Mouse (Mus musculus): ENCODE measurements around the gene Lrpap1.

The Lrpap1 gene

DNA sequence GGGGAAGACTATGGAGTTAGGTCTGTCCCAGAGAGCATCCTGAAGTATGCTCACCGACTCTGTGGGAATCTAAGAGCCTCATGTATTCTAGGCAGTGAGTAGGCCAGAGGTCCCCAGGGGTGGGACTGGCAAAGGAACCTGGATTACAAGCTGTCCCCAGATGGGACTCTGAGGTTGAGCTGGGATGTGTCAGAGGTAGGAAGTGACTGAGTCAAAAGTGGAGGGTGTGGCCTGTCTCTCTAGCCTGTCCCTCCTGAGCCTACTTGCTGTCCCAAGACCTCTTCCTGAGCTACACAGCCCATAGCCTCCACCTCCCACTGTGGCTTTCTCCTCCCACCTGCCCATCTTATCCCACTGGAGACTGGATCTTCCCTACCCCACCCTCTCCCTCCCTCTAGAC lies 47.4 kb downstream of the Lrpap1 start:
- DNase-seq (ENCODE audit: low read depth, low spot score): no peak

DNA sequence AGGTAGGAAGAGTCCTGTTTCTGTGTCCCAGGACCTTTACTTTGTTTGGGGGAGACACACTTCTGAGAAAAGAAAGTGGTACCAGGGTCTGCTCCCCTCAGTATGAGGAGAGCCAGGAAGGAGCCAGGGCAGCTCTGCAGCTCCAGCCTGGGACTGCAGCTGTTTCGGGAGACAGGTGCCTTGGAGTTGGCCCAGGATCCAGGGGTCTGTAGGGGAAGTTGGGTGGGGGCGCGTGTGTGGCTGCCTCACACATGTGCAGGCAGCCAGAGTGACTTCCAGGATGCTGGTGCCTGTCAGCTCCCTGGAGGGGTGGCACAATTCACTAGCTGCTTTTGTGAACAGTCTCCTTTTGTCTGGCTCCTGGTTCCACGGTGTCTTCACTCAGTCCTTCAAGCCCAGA lies 48.0 kb downstream of the Lrpap1 start:
- no peak for DNase-seq (ENCODE audit: low read depth, low spot score)

DNA sequence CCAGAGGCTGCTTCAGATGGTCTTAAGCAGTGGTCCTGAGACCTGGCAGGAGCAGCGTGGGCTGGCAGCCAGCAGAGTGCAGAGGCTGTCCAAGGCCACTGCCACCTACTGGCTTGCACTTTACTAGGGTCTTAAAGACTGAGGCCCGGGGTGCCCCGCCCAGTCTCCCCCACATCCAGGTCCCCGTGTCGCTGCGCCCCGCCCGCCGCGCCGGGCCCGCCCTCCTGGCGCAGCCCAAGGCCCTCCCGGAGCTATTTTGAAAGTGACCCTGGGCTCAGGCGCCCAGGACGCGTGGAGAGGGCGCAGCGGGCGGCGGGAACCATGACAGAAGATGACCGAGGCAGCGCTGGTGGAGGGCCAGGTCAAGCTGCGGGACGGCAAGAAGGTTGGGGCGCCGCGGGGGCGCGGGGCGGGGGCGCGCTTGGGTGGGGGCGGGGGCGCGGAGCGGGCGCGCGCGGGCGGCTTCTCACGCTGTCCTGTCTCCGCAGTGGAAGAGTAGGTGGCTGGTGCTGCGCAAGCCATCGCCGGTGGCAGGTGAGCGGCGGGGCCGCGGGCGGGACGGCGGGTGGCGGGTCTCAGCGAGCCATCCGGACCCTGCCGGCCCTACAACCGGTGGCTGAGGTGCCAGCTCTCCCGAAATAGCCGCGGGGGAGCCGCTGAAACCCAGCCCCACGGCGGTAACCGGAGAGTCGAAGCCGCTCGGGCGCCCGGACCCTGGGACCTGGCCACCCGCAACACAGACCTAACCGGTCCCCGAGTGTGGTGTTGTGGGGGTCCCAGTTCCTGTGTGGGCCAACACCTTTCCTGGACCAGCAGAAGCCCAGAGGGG lies 48.7 kb downstream of the Lrpap1 start, which contains the start of gene Dok7:
Gene Dok7 (plus strand): TSS at position 163 of the 829 bp plus-strand sequence.
- peak; percentile 38 for DNase-seq (ENCODE audit: low read depth, low spot score)

- no peak for DNase-seq (ENCODE audit: low read depth, low spot score)
These were observed 50.5 kb downstream of the Lrpap1 start for GRCm38 (mm10) chr5:35055076-35055475.

- DNase-seq (ENCODE audit: low read depth, low spot score): no peak
These were observed 50.9 kb downstream of the Lrpap1 start for GRCm38 (mm10) chr5:35054628-35055027.

- DNase-seq (ENCODE audit: low read depth, low spot score): no peak
These were observed 55.0 kb downstream of the Lrpap1 start for GRCm38 (mm10) chr5:35050541-35050940.

DNA sequence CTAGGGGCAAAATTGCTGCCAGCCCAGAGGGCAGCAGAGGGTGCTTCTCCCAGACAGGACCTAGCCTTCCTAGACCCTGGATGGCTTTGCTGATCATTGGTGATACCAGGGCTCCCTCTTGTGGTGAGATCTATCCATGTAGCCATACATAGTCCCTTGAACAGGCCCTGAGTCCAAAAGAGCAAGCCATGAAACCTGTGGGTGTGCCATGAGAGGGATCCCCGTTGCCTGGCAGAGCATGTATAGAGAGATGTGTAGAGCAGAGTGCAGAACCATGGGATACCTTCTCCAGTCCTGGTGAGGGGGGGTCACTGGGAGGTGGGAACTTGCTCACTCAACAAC lies 62.5 kb downstream of the Lrpap1 start:
- peak; percentile 85 for DNase-seq (ENCODE audit: low read depth, low spot score)

DNA sequence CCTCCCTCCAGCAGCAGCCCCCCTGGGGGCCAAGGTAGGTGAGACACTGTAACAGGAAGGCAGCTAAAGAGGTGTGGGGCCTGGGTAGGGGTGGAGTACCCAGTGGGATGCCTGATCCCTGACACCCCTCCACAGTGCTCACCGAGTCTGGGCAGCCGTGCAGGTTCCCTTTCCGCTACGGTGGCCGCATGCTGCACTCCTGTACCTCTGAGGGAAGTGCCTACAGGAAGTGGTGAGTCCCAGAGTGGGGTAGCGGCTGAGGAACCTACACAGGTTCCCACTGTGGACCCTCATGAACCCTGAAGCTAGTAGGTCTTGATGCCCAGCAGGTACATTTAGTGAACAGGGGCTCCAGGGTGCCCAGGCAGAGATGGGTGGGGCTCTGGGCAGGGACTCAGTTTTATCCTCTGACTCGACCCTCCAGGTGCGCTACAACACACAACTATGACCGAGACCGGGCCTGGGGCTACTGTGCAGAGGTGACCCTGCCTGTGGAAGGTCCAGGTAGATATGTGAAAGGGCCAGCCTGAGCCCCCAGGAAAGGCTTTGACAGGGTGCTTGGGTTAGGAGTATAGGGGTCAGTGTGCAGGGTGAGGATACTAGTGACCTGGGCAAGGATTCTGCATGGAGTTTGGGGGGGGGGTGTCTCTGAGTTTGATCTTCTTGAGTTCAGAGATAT lies 63.0 kb downstream of the Lrpap1 start:
- no peak for DNase-seq (ENCODE audit: low read depth, low spot score)
